Mouse (Mus musculus): ENCODE measurements at regions not wholly inside any gene's neighbourhood (a gene's known extent, or its start where the extent isn't known, plus 50 kb on each side); places are given as distances from the start of the nearest gene placed in this dataset.

- TF ChIP-seq CTCF (IDR thresholded peaks at IDR 0.05; ENCODE audit: borderline replicate concordance, control insufficient read depth, extremely low read depth, insufficient read depth, low read length, poor library complexity): no peak
- TF ChIP-seq POLR2A (IDR thresholded peaks at IDR 0.05; ENCODE audit: control insufficient read depth, extremely low read depth, insufficient read depth, low read length, poor library complexity): no peak
These were observed 219.7 kb upstream of the Unc93a2 start for GRCm38 (mm10) chr17:7604813-7605504.

Measured in thymus, adult 2 months (tissue).